Mouse (Mus musculus) retina, postnatal 1 day (tissue): ENCODE data around the gene Ccdc86.

Experiments used
- DNase-seq: peaks from one replicate; pipeline ENCODE4 v3.0.0-alpha.2; 2012

Gene Ccdc86

DNA sequence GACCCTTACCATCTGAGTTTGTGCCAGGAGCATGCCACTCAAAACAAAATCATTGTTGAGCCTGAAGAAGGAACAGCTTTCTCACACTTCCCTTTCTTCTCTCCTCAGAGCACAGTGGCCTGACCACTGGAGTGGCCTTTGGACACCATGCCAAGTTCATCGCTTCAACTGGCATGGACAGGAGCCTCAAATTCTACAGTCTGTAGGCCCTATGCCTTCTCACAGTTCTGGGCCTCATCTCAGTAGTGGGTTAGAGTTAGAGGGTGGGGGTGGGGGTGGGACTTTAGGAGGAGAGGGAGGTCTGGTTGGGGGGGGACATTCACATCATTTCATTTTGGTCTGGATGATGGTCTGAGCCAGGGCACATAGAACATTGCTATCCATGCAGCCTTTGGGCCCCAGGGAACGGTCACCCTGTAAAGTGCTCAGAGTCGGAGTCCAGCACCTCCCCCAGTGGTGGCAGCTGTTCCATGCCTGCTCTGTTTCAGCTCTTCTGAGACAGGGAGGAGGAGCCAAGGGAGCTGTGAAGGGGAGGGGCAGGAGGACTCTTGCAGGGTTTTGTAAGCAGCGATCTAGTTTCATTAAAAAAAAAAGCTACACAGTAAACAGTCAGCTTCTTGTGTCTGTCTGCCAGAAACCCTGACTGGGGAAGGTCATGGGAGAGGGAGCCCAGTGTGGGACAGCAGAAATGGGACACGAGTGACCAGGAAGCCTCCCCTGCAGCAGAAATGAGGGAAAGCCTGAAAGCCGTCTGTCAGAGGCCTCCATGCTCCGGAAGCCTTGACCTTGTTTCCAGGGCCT lies 43.9 kb downstream of the Ccdc86 start:
- DNase-seq, result peak; percentile 80

DNA sequence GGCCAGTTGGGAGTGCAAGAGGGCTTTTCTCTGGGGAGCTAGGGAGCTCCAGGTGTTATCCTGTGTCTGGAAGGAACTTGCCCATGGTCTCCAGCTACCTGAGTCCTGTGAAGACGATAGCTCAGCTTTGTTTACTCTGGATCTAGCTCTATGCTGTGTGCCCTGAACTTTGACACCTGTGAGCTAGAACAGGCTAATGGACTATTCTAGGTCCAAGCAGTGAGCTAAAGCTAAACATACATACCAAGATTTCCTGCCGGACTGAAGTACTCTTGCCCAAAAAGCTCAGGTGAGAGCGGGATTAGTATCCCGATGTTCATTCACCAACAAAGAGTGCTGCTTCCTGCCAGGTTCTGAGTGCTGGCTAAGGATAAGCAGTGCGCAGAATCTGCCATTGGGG lies 44.6 kb downstream of the Ccdc86 start:
- DNase-seq, result no peak

DNA sequence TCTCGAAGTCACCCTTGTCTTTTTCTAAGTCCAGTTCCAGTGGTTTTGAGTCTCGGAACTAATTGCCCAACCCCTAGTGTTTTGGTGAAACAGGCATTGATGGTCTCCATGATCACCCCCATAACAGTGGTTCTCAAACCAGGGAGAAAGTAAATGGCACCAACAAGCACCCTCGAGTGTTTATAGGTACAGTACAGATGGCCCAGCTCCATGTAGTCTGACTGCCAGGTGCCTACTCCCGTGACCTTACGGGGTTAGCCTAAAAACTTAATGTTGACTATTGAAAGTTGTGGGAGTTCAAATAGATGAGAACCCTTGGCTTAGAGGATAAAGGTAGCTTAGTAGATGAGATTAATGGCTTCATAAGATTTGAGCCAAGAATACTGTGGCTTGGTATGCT lies 48.0 kb downstream of the Ccdc86 start:
- DNase-seq, result no peak

DNA sequence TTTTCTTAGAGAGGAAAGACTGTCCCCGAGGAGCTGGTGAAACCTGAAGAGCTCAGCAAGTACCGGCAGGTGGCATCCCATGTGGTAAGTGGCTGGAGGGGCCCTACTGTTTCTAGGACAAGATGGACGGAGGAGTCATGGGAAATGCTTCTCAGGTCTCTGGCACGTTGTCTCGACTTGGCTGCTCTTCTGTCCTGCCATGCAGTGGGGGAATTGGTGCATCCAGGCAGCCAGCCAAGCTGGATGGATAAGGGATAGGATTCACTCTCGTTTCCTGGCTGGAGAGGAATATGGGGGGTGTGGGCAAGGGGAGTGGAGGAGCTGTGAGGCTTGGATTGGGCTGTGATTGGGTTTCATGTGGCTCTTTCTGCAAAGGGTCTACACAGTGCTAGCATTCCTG lies 48.8 kb downstream of the Ccdc86 start:
- no peak for DNase-seq

DNA sequence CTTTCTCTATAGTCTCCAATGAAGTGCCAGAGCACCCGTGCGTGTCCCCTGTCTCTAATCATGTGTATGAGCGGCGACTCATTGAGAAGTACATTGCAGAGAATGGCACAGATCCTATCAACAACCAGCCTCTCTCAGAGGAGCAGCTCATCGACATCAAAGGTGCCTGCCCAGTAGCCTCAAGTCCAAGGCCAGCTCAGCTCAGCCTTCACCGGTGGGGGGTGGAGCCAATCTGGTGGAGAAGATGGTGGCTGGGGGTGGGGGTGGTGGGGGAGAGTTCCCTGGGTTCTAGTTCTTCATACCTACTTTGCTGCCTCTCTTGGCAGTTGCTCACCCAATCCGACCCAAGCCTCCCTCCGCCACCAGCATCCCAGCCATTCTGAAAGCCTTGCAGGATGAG lies 51.6 kb downstream of the Ccdc86 start:
- no peak for DNase-seq

DNA sequence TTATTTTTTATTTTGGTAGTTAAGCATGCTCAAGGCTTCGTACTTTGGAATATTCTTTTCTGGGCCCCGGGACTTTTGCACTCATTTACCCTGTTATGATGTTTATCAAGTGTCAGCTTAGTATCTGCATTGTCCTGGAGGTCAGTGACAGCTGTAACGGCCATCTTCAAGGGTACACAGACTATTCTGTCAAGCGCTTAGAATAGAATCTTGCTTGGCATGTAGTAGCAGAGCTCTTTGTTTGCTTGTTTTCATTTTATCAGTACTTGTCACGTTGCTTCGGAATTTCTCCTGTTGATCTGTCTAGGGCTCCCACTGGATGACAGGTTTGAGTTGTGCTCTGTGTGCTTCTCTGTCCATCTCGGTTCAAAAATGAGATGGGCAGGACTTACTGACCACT lies 52.2 kb downstream of the Ccdc86 start:
- DNase-seq, result no peak

DNA sequence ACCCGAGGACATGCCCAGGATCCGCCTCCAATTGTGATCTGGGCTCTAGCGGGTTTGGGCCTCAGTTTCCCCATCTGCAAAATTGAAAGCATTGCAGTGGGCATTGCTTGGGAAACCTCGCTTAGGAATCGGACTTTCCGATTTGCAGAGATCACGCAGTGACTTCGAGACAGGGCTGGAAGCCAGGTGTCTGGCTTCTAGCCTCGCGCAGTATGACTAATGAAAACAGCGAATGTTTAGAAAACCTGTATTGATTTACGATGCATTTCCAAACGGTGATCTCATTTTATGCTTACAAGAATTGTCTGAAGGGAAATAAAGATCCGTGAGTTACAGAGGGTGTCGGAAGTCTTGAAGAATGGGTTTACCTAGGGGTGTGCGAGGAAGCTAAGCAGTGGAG lies 53.4 kb downstream of the Ccdc86 start:
- no peak for DNase-seq

DNA sequence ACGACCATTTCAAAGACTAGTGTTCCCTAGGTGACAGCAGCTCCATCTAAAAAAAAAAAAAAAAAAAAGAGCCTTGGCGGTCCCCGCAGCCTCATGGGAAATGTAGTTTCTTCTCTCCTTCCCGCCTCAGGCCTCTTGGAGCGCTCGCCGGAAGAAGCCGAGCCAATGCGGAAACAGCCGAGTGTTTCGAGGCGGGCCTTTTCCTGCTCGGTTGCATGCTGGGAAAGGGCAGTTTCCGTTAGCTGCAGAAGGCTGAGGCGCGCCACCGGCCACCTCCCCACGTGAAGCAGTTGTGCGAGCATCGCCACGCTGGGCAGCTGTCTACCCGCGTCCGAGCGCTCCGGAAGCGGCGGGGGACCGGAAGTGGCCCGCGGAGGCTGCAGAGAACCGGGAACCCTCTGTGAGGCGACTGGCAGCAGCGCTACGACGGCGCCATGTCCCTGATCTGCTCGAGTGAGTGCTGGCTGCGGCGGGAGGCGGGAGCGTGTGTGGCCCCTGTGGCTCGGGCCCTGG lies 54.0 kb downstream of the Ccdc86 start, which contains the start of gene Prpf19:
TSS of gene Prpf19 (plus strand) at position 216 of the 513 bp plus-strand sequence.
- peak; percentile 99 for DNase-seq

DNA sequence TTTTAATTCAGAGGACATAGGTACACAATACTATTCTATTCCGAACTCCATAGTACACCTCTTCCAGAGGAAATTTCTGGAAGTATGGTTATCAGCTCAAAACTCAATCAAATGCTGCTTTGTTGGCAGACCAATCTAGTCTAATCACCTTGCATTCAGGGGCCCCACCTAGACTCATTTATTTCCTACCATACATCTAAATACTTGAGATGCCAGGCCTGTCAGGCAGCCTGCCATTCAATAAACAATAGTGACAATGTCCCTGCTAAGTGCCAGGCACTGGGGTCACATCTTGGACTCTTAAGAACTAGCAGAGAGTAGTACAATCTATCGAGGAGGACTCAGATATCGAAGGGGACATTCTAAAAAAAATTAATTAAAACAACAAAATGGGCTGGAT lies 56.9 kb downstream of the Ccdc86 start:
- DNase-seq, result no peak
